Mouse (Mus musculus): ENCODE measurements around the gene Morc2a. TPM values are rescaled to one million over a fixed set of nuclear protein-coding genes. Genes with fewer than 3 reads are reported as not detected.

Morc2a gene
- polyA plus RNA-seq, 1 experiment from 2014 or later, result 31.0 TPM

DNA sequence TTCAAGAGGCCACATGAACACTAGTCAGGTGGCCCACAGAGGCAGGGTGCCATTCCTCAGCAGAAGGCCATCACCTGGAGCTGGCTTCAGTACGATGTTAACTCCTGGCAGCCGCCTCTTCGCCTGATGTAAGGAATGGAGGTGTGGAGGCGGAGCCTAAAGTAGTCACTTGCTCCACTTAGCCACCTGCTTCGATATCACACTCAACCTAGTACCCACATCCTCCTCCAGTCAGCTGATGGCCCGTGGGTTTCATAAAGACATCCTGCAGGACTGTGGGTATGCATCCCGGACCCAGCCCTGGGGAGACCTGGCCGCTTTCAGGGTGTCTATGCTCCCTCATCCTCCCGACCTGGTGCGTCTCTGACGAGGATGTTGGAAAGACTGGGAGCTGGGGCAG lies 86.7 kb downstream of the Morc2a start:
- H3K27me3 ChIP-seq (ENCODE audit: control insufficient read depth, insufficient read depth, low read length), result no peaks in the 10 kb centered on the region
- H3K4me2 ChIP-seq (ENCODE audit: low read depth, low read length), result no peak overlapping the region
- H3K4me1 ChIP-seq (ENCODE audit: control insufficient read depth, insufficient read depth, low read length), result peaks cover 9% of the 10 kb centered on the region; the same call in 1 of the 2 replicates
- WGBS, result 82% methylated on average over 11 of the region's 11 CpGs
- no peak overlapping the region for H3K27ac ChIP-seq (ENCODE audit: low read depth, low read length)
- H3K9ac ChIP-seq (replicated peaks; ENCODE audit: low read depth, low read length), result no peak overlapping the region
- ATAC-seq (ENCODE audit: low read depth), result no peak
- no peaks in the 10 kb centered on the region for H3K9me3 ChIP-seq (ENCODE audit: control insufficient read depth, low read length)
- H3K36me3 ChIP-seq (ENCODE audit: control insufficient read depth, insufficient read depth, low read length), result no peaks in the 10 kb centered on the region
- no peak overlapping the region for H3K4me3 ChIP-seq (ENCODE audit: low read depth, low read length)

DNA sequence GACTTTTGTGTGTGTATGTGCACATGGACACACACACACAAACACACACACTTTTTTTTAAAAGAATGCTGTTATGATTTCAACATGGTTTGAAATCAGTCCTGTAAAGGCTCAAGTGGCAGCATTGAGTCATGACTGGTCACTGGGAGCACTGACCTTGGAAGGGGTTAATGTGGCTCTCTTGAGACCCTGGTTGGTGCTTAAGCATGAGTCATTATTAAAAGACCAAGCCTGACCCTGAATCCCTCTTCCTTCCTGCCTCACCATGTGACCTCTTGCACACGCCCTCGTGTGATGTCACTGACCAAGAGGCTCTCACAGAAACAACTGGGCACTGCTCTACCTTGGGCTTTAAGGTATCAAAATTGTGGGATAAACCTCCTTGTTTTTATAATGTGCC lies 89.8 kb downstream of the Morc2a start:
- no peaks in the 10 kb centered on the region for H3K36me3 ChIP-seq (ENCODE audit: control insufficient read depth, insufficient read depth, low read length)
- H3K4me1 ChIP-seq (ENCODE audit: control insufficient read depth, insufficient read depth, low read length), result peaks cover 9% of the 10 kb centered on the region; the same call in 1 of the 2 replicates
- H3K9me3 ChIP-seq (ENCODE audit: control insufficient read depth, low read length), result no peaks in the 10 kb centered on the region
- WGBS, result 85% methylated on average over 2 of the region's 2 CpGs
- ATAC-seq (ENCODE audit: low read depth), result no peak
- no peak overlapping the region for H3K4me2 ChIP-seq (ENCODE audit: low read depth, low read length)
- no peaks in the 10 kb centered on the region for H3K27me3 ChIP-seq (ENCODE audit: control insufficient read depth, insufficient read depth, low read length)
- no peak overlapping the region for H3K27ac ChIP-seq (ENCODE audit: low read depth, low read length)
- no peak overlapping the region for H3K4me3 ChIP-seq (ENCODE audit: low read depth, low read length)
- no peak overlapping the region for H3K9ac ChIP-seq (replicated peaks; ENCODE audit: low read depth, low read length)

Other genes with a start within 250 kb of the Morc2a start
- 161 and 166 TPM in 2 replicates for gene Limk2, start 240.0 kb upstream of the Morc2a start, polyA plus RNA-seq (2014; fragmentation: Nextera tagmentation; extraction: Ambion mirVana)
- 45.7 and 47.1 TPM in 2 replicates for gene Rnf185, start 196.8 kb upstream of the Morc2a start, polyA plus RNA-seq (2014; fragmentation: Nextera tagmentation; extraction: Ambion mirVana)
- gene Pla2g3, start 160.9 kb upstream of the Morc2a start, polyA plus RNA-seq (2014; fragmentation: Nextera tagmentation; extraction: Ambion mirVana), result 0.97 and 2.2 TPM in 2 replicates
- 6.0 and 7.2 TPM in 2 replicates for gene Inpp5j, start 144.4 kb upstream of the Morc2a start, polyA plus RNA-seq (2014; fragmentation: Nextera tagmentation; extraction: Ambion mirVana)
- 98.1 and 127 TPM in 2 replicates for gene Selenom, start 134.5 kb upstream of the Morc2a start, polyA plus RNA-seq (2014; fragmentation: Nextera tagmentation; extraction: Ambion mirVana)
- 7.8 and 16.1 TPM in 2 replicates for gene Smtn, start 108.6 kb upstream of the Morc2a start, polyA plus RNA-seq (2014; fragmentation: Nextera tagmentation; extraction: Ambion mirVana)
- 17.7 and 22.7 TPM in 2 replicates for gene Osbp2, start 214.7 kb downstream of the Morc2a start, polyA plus RNA-seq (2014; fragmentation: Nextera tagmentation; extraction: Ambion mirVana)
- 0.13 and 0.17 TPM in 2 replicates for gene 4921536K21Rik, start 245.9 kb downstream of the Morc2a start, polyA plus RNA-seq (2014; fragmentation: Nextera tagmentation; extraction: Ambion mirVana)
- gene Dusp18, start 246.0 kb downstream of the Morc2a start, polyA plus RNA-seq (2014; fragmentation: Nextera tagmentation; extraction: Ambion mirVana), result 23.7 and 27.8 TPM in 2 replicates